17 mouse cellular contexts compared by ENCODE assay signal in the genomic region with DNA sequence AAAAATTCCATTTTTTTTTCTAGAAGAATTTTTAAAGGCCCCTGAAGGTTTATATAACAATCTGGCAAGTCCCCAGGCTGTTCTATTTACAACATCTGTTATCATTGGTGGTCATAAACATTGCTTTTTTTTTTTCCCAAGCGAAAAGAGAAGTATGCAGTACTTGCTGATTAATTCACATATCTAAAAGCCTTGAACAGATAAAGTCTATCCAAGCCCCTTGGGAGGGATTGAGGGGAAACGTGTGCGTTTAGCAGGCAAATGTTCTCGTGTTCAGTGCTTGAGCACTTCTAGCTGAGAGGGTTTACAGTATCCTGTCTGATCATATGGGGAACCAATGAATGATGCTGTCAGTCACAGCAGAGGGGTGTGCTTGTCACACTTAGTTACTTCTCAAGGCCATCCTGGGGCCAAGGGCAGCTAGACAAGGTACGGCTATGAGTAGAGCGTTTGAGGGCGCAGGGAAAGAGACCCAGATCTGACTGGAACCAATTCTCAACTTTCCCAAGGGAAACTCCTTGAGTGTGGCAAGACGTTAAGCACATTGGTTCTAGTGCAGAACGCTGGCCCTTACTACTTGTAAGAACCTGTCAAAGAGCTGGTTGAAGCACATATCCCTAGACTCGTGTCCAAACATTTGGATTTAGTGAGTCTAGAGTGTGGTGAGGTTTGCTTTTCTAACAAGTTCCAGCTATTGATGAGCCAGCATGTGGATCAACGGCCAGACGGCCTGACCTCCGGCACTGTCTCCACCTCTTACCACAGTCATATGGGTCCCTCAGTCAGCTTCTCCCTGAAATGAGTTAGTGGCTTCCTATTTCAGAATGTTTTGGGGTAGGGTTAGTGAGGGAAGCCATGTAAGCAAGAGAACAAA. TPM values are rescaled to one million over a fixed set of nuclear protein-coding genes. Genes with fewer than 3 reads are reported as not detected.
DNase-seq lines count a peak whose midpoint lies in the region; ATAC-seq and TF ChIP-seq lines count a peak whose summit lies in the region.
"Had no signal": no experiment of that assay in that cellular context is flagged by ENCODE, and none has a peak within 500 bp of the region (broad histone marks: within the 10 kb centered on the region; RNA-seq: fewer than 3 reads in every experiment).

No protein-coding gene starts in this region.

- no peaks in the 10 kb centered on the region for H3K27me3 ChIP-seq in kidney, embryonic 16.5 days (ENCODE audit: insufficient read depth, low read length)
- H3K27me3 ChIP-seq in stomach, embryonic 14.5 days (ENCODE audit: control insufficient read depth, insufficient read depth, low read length) = no peaks in the 10 kb centered on the region
- H3K27me3 ChIP-seq: midbrain, embryonic 15.5 days had no signal

- peak overlapping the region; percentile 10; the same call in 1 of the 2 replicates for H3K27ac ChIP-seq in gastrocnemius, adult 2 months
- peak overlapping the region; percentile 87 for H3K27ac ChIP-seq in kidney, embryonic 16.5 days (ENCODE audit: low read length)
- H3K27ac ChIP-seq in stomach, embryonic 14.5 days (ENCODE audit: low read length) = peak overlapping the region; percentile 45; the same call in 1 of the 2 replicates
- H3K27ac ChIP-seq: hindbrain, embryonic 10.5 days; midbrain, embryonic 15.5 days had no signal

- H3K9me3 ChIP-seq in kidney, embryonic 16.5 days (ENCODE audit: low read length) = no peaks in the 10 kb centered on the region
- H3K9me3 ChIP-seq in stomach, embryonic 14.5 days (ENCODE audit: control insufficient read depth, low read depth, low read length) = no peaks in the 10 kb centered on the region
- H3K9me3 ChIP-seq: hindbrain, embryonic 10.5 days; midbrain, embryonic 15.5 days had no signal

- no peak overlapping the region for H3K4me3 ChIP-seq in gastrocnemius, adult 2 months
- H3K4me3 ChIP-seq in kidney, embryonic 16.5 days (ENCODE audit: low read length) = no peak overlapping the region
- H3K4me3 ChIP-seq in stomach, embryonic 14.5 days (ENCODE audit: low read depth, low read length) = no peak overlapping the region
- H3K4me3 ChIP-seq: hindbrain, embryonic 10.5 days; midbrain, embryonic 15.5 days had no signal

- intact Hi-C loops in gastrocnemius, adult 2 months (cut with DNase I) = no loop called here
- intact Hi-C loops in gastrocnemius, postnatal 14 days (cut with DNase I; ENCODE audit: low total_unique reads) = no loop called here

- H3K4me2 ChIP-seq in kidney, embryonic 16.5 days (replicated peaks; ENCODE audit: low read depth, low read length) = 0 out of 2 replicates have a peak overlapping the region, but pooled peaks have one; percentile 8
- H3K4me2 ChIP-seq in stomach, embryonic 14.5 days (replicated peaks; ENCODE audit: low read depth, low read length) = no peak overlapping the region
- H3K4me2 ChIP-seq: midbrain, embryonic 15.5 days had no signal

- ATAC-seq in kidney, embryonic 16.5 days (ENCODE audit: low FRiP score, low TSS enrichment) = 0 out of 2 replicates have a peak, but pooled peaks have one; percentile 42
- ATAC-seq in stomach, embryonic 14.5 days (ENCODE audit: insufficient number of reproducible peaks, insufficient read depth, low FRiP score, low read depth) = no peak
- ATAC-seq: inflammation-experienced regulatory T-cells, adult 6 months; midbrain, embryonic 15.5 days had no signal

- H3K9ac ChIP-seq in kidney, embryonic 16.5 days (replicated peaks; ENCODE audit: low read length) = no peak overlapping the region
- H3K9ac ChIP-seq in stomach, embryonic 14.5 days (replicated peaks; ENCODE audit: low read depth, low read length) = no peak overlapping the region
- H3K9ac ChIP-seq: midbrain, embryonic 15.5 days had no signal

- DNase-seq in gastrocnemius, adult 2 months = no peak
- no peak for DNase-seq in gastrocnemius, postnatal 14 days
- DNase-seq in kidney, adult 9 months = no peak
- DNase-seq in lung, postnatal 25 days (ENCODE audit: low spot score) = peak; percentile 28
- no peak for DNase-seq in lung, postnatal 4 days
- DNase-seq in adrenal gland, postnatal 36 days = no peak
- DNase-seq: adrenal gland, adult 8-10 months; cerebellum, adult 9-10 months; left cerebral cortex, postnatal 4 days; thymus, adult 2 months had no signal

- WGBS in kidney, embryonic 16.5 days = 59% methylated on average over 13 of the region's 13 CpGs
- 67% methylated on average over 13 of the region's 13 CpGs for WGBS in stomach, embryonic 14.5 days

- no peaks in the 10 kb centered on the region for H3K36me3 ChIP-seq in kidney, embryonic 16.5 days (ENCODE audit: insufficient read depth, low read length)
- H3K36me3 ChIP-seq in stomach, embryonic 14.5 days (ENCODE audit: control insufficient read depth, insufficient read depth, low read length) = no peaks in the 10 kb centered on the region
- H3K36me3 ChIP-seq: hindbrain, embryonic 10.5 days; midbrain, embryonic 15.5 days had no signal

- TF ChIP-seq CTCF in gastrocnemius, adult 2 months (IDR thresholded peaks at IDR 0.05) = no peak

- peaks cover 23% of the 10 kb centered on the region for H3K4me1 ChIP-seq in kidney, embryonic 16.5 days (ENCODE audit: insufficient read depth, low read length)
- H3K4me1 ChIP-seq in stomach, embryonic 14.5 days (ENCODE audit: control insufficient read depth, insufficient read depth, low read length) = no peaks in the 10 kb centered on the region; the same call in 1 of the 2 replicates
- H3K4me1 ChIP-seq: hindbrain, embryonic 10.5 days; midbrain, embryonic 15.5 days had no signal

RNA-seq across cellular contexts. Expression of gene Gpr88, which starts 47.7 kb away (rescaled TPM):
- total RNA-seq in gastrocnemius, adult 2 months (2021) = not detected
- under 1 TPM; 0.23 to 0.69 TPM for total RNA-seq in gastrocnemius, postnatal 14 days (2021)
- polyA plus RNA-seq in kidney, embryonic 16.5 days (2015; fragmentation: Nextera tagmentation; extraction: Ambion mirVana) = 0.41 and 1.6 TPM in 2 replicates
- polyA plus RNA-seq in stomach, embryonic 14.5 days (2014; fragmentation: Nextera tagmentation; extraction: Ambion mirVana) = 2.1 and 3.7 TPM in 2 replicates
- total RNA-seq in adrenal gland, postnatal 36 days (2021) = under 1 TPM; 0.26 to 0.63 TPM
- total RNA-seq: granulocyte monocyte progenitor cell, adult 5-6 weeks; megakaryocyte progenitor cell, adult 5-6 weeks had no signal
- polyA plus RNA-seq: inflammation-experienced regulatory T-cells, adult 6 months had no signal

Comparison
In these comparisons a context has a peak if more than half of its experiments do, and no peak if none do; other contexts are left out.
1. H3K27ac ChIP-seq: peak in every context shown above with its lines; median percentile 87 in kidney, embryonic 16.5 days; 45 in stomach, embryonic 14.5 days; 10 in gastrocnemius, adult 2 months.